Mouse (Mus musculus) kidney, adult 2 months (tissue): ENCODE results near the gene Pde1a.

Experiments used
- CTCF ChIP-seq: fragments of 200-500 bp; conservative IDR thresholded peaks from 2 replicates; pipeline ENCODE4 v1.5.1; 2011; ENCODE audit warnings: low read depth, mild to moderate bottlenecking, control low read depth, low read length, moderate library complexity, mixed read lengths; ENCODE audit not compliant: insufficient read depth, insufficient read length
- POLR2A ChIP-seq: fragments of 200-500 bp; IDR thresholded peaks from one replicate; pipeline ENCODE4 v1.6.1; 2011; ENCODE audit warnings: low read depth, low read length, control low read depth

DNA sequence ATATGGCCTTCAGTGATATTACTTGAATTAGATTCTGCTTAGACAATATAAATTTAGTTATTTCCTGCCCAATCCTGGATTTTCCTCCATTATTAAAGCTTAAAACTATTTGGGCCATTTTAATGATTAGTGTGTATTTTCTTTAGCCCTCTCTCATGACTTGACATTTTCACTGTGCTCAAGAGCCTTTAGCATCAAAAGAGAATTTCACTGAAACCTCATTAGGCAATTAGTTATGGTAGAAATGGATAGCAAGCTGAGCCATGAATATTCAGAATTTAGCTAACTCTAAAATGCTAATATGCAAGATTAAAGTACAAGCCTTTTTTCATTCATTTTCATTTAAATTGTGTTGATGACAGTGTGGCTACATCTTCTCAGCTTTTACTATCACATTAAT is 73.2 kb downstream of the Pde1a start:
- no peak for TF ChIP-seq CTCF
- TF ChIP-seq POLR2A, result no peak
